Mouse (Mus musculus) spleen, adult 2 months (tissue): Measurements from ENCODE around the gene Rps3.

Experiments
- CTCF ChIP-seq: fragments of 200-500 bp; IDR thresholded peaks from 2 replicates; pipeline ENCODE4 v1.5.1; 2011; ENCODE audit warnings: mild to moderate bottlenecking, inconsistent platforms; ENCODE audit not compliant: insufficient read depth, insufficient read length, insufficient replicate concordance; ENCODE audit errors: extremely low read depth
- POLR2A ChIP-seq: fragments of 200-500 bp; IDR thresholded peaks from 2 replicates; pipeline ENCODE4 v1.6.1; 2011; ENCODE audit warnings: low read depth, low read length, inconsistent platforms

- no peak for TF ChIP-seq POLR2A
- peak; percentile 12; the same call in 1 of the 2 replicates for TF ChIP-seq CTCF
These were observed 15.0 kb downstream of the Rps3 start for GRCm38 (mm10) chr7:99468283-99469132.
